In the genomic region with DNA sequence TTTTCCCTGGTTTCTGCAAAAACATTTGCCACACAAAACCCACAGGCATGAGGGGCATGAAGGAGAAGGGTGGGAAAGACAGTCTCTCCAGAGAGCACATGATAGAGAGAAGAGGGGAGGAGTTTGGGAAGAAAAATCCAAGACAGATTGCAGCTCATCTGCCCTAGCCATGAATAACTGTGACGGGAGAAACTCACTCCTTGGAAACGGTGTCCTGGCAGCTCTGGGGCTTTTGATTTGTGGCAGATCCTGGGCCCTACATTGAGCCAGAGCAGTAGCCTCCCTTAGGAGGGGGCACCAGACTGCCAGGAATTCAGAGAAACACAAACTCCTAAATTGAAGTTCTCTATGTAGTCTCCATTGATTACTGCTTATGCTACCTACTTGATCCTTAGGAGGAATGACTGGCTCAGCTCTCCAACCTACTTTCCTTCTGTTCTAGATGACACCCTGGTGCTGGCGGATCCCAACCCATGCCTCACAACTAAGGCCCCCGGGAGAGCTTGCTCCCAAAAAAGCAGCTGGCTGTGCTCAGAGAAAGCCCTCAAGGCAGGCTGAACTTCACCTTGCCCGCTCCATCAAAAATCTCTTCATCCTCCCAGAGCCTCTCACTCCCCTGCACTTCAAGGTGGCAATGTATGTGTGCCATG, we compare ENCODE assay signal across 26 mouse cellular contexts.
DNase-seq lines count a peak whose midpoint lies in the region; ATAC-seq and TF ChIP-seq lines count a peak whose summit lies in the region.
"Had no signal": no experiment of that assay in that cellular context is flagged by ENCODE, and none has a peak within 500 bp of the region (broad histone marks: within the 10 kb centered on the region; RNA-seq: fewer than 3 reads in every experiment).

No protein-coding gene starts in this region.

- ATAC-seq in forebrain, postnatal 0 days = peak; percentile 88
- no peak for ATAC-seq in forebrain, embryonic 11.5 days (replicated peaks; ENCODE audit: low FRiP score)
- ATAC-seq: intestine, embryonic 15.5 days; Patski had no signal

- no peak overlapping the region for H3K9ac ChIP-seq in forebrain, postnatal 0 days
- no peak overlapping the region for H3K9ac ChIP-seq in forebrain, embryonic 11.5 days (ENCODE audit: low read length)
- H3K9ac ChIP-seq: hindbrain, embryonic 15.5 days; intestine, embryonic 15.5 days; limb, embryonic 15.5 days; liver, embryonic 14.5 days; lung, embryonic 14.5 days; midbrain, embryonic 12.5 days; neural tube, embryonic 15.5 days had no signal

- no peaks in the 10 kb centered on the region for H3K9me3 ChIP-seq in forebrain, postnatal 0 days (ENCODE audit: low read length)
- H3K9me3 ChIP-seq in forebrain, embryonic 11.5 days (ENCODE audit: control insufficient read depth, low read length) = no peaks in the 10 kb centered on the region
- H3K9me3 ChIP-seq: forebrain, embryonic 10.5 days; G1E; hindbrain, embryonic 15.5 days; intestine, embryonic 15.5 days; limb, embryonic 15.5 days; midbrain, embryonic 12.5 days; neural tube, embryonic 15.5 days had no signal

- no peak overlapping the region for H3K4me2 ChIP-seq in forebrain, postnatal 0 days (ENCODE audit: low read depth)
- H3K4me2 ChIP-seq in forebrain, embryonic 11.5 days (ENCODE audit: low read depth, low read length, severe bottlenecking) = no peak overlapping the region
- H3K4me2 ChIP-seq: hindbrain, embryonic 15.5 days; intestine, embryonic 15.5 days; limb, embryonic 15.5 days; lung, embryonic 14.5 days; midbrain, embryonic 12.5 days; neural tube, embryonic 15.5 days had no signal

- TF ChIP-seq POLR2A in brain, embryonic 14.5 days (IDR thresholded peaks at IDR 0.05; ENCODE audit: borderline replicate concordance, extremely low read depth, insufficient read depth, insufficient read length, poor library complexity, severe bottlenecking) = no peak

- no peaks in the 10 kb centered on the region for H3K27me3 ChIP-seq in forebrain, postnatal 0 days (ENCODE audit: insufficient read depth, low read length)
- no peaks in the 10 kb centered on the region for H3K27me3 ChIP-seq in forebrain, embryonic 11.5 days (ENCODE audit: control insufficient read depth, insufficient read depth, low read length)
- H3K27me3 ChIP-seq: CH12.LX; hindbrain, embryonic 15.5 days; intestine, embryonic 15.5 days; limb, embryonic 15.5 days; midbrain, embryonic 12.5 days; neural tube, embryonic 15.5 days; Patski had no signal

- DNase-seq in forebrain, postnatal 0 days = peak; percentile 66
- no peak for DNase-seq in forebrain, embryonic 11.5 days (ENCODE audit: low spot score)
- peak; percentile 26 to 40 for DNase-seq in layer of hippocampus, postnatal 14 days (ENCODE audit: low spot score in 2 of 2)
- no peak for DNase-seq in layer of hippocampus, postnatal 25 days (ENCODE audit: extremely low spot score in 1 of 2, low spot score in 1 of 2)
- DNase-seq in adipocyte (ENCODE audit: low spot score) = peak; percentile 56
- peak; percentile 5 for DNase-seq in brain, embryonic 14.5 days (ENCODE audit: low read depth)
- no peak for DNase-seq in gastrocnemius, adult 18-20 months (ENCODE audit: low spot score)
- DNase-seq: adrenal gland, adult 2 months; B cell, adult 2 months; cerebellum, adult 9-10 months; kidney, adult 8-10 months; kidney, postnatal 10 days; lung, embryonic 14.5 days; right cerebral cortex, adult 18-20 months; spleen, adult 18-20 months; thymus, postnatal 14 days had no signal

- H3K27ac ChIP-seq in forebrain, postnatal 0 days (ENCODE audit: low read depth, low read length) = peak overlapping the region; percentile 40
- H3K27ac ChIP-seq in forebrain, embryonic 11.5 days (ENCODE audit: low read depth, low read length) = no peak overlapping the region
- H3K27ac ChIP-seq: forebrain, embryonic 10.5 days; hindbrain, embryonic 15.5 days; intestine, embryonic 15.5 days; limb, embryonic 15.5 days; liver, embryonic 14.5 days; midbrain, embryonic 12.5 days; neural tube, embryonic 15.5 days had no signal

- no peak overlapping the region for H3K4me3 ChIP-seq in forebrain, postnatal 0 days (ENCODE audit: low read depth, low read length)
- H3K4me3 ChIP-seq in forebrain, embryonic 11.5 days (ENCODE audit: low read depth, low read length) = no peak overlapping the region
- H3K4me3 ChIP-seq: forebrain, embryonic 10.5 days; hindbrain, embryonic 15.5 days; intestine, embryonic 15.5 days; limb, embryonic 15.5 days; midbrain, embryonic 12.5 days; neural tube, embryonic 15.5 days had no signal

- H3K36me3 ChIP-seq in forebrain, postnatal 0 days (ENCODE audit: insufficient read depth) = peaks cover 13% of the 10 kb centered on the region; the same call in 1 of the 2 replicates
- no peaks in the 10 kb centered on the region for H3K36me3 ChIP-seq in forebrain, embryonic 11.5 days (ENCODE audit: control insufficient read depth, insufficient read depth, low read length)
- H3K36me3 ChIP-seq: hindbrain, embryonic 15.5 days; intestine, embryonic 15.5 days; midbrain, embryonic 12.5 days had no signal

- TF ChIP-seq CTCF in forebrain, postnatal 0 days (IDR thresholded peaks at IDR 0.05; ENCODE audit: low read depth) = no peak
- TF ChIP-seq CTCF in brain, embryonic 14.5 days (IDR thresholded peaks at IDR 0.05; ENCODE audit: borderline replicate concordance, extremely low read depth, insufficient read depth, insufficient read length) = no peak

- WGBS in forebrain, postnatal 0 days = 70% methylated on average over 5 of the region's 5 CpGs
- 86% methylated on average over 5 of the region's 5 CpGs for WGBS in forebrain, embryonic 11.5 days

- no peaks in the 10 kb centered on the region for H3K4me1 ChIP-seq in forebrain, postnatal 0 days (ENCODE audit: insufficient read depth)
- H3K4me1 ChIP-seq in forebrain, embryonic 11.5 days (replicated peaks; ENCODE audit: control insufficient read depth, insufficient read depth, low read length) = no peaks in the 10 kb centered on the region
- H3K4me1 ChIP-seq: forebrain, embryonic 10.5 days; hindbrain, embryonic 15.5 days; intestine, embryonic 15.5 days; limb, embryonic 15.5 days; midbrain, embryonic 12.5 days; neural tube, embryonic 15.5 days had no signal

Comparison
In these comparisons a context has a peak if more than half of its experiments do, and no peak if none do; other contexts are left out.
1. DNase-seq: peak in forebrain, postnatal 0 days (single experiment), layer of hippocampus, postnatal 14 days (2 of 2), adipocyte (single experiment) and brain, embryonic 14.5 days (single experiment); none in forebrain, embryonic 11.5 days (single experiment), layer of hippocampus, postnatal 25 days (0 of 2) and gastrocnemius, adult 18-20 months (single experiment).